Mouse (Mus musculus) layer of hippocampus, adult 9-10 months (tissue): Measurements from ENCODE around the gene Bco2.

Experiments used
- DNase-seq: peaks from one replicate; pipeline ENCODE4 v3.0.0; 2022; ENCODE audit warnings: low spot score

The Bco2 gene

DNA sequence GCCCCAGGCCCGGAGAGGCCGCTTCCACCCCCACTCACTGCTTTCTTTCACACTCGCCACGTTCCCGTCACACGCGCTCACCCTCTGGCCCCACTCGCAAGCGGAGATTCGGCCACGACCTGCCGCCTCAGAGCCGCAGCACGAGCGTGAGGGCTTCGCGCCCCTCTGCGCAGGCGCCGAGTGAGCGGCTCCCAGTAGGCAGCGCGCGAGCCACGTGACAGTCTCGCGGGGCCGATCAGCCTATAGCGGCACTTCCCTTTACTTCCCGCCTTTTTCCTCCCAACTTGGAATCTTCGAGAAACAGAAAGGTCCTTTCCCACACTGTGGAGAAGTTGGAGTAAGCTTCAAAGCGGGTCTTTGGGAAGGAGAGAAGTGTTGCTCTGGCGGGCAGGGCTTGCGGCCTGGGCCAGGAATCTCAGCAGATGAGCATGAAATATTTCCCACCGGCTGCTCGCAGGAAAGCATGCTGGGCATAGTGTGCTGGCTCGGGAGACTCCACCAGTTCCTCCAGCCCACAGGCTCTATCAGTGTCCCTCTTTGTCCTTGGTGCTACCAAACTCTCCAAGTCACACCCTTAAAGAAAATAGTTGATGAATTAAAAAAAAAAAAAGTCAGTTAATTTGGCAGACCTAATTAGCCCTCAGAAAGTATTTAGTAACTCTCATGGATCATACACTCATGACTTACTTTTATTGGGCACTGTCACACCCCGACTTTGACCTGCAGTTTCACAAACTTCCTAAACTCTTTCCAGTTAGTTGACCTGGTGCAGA is 6.3 kb upstream of the Bco2 start, which contains the start of gene Tex12:
Gene Tex12 (minus strand): TSS at position 181 of the 773 bp plus-strand sequence.
- DNase-seq: no peak

DNA sequence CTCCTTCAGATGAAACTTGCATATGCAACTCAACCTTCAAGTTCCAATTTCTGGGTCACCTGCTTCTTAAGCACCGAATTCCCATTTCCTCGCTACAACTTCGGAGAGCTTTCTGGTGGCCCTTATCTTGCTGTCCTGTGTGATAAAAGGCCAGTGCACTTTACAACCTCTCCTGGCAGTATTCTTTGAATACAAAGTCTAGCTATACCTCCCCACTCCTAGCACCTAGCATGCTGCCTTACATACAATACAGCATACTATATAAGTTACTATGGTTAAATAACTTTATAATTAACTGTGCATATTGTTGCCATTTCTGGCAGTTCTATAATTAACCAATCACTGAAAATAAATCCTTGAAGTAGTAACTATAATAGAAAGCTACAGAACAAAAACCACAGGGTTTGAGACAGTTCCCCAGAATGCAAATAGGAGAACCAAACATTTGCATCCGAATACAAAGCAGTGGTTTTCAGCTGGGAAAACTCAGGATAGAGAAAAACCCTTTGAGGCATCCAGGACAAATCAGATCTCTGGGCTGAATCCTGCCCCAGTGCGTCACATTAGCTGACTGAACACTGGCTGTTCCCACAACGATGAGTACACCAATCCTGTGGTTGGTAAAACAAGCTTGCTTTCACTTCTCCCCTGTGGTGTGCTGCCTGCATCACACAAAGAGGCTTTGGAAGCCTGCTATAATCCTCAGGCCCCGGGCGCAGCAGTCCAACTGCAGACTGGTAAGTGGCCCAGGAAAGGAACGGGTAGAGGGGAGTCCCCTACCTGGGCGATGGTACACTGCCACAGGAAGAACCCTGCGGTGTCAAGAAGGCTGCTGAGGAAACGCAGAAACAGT is 514 bp downstream of the Bco2 start, which contains the start of gene Il18:
Gene Il18 (plus strand): TSS at position 587 of the 853 bp plus-strand sequence.
- peak; percentile 74 for DNase-seq

DNA sequence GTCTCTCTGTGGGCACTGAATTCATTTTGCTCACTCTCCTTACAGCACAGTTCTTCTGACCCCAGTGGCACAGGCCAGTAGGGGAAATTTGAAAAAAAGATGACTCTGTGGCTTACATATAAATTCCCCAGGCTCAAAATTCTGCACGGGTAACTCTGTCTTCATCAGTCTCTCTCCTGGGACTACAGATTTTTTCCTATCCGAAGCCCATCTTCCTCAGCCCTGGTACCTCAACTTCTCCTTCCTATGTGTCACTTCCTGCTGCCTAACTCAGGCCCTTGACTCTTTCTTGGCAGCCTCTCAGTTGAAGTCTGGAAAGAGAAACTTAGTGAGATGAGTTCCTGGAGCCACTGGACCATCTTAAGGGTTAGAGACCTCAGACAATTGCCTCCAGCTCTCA is 1.4 kb downstream of the Bco2 start:
- DNase-seq: no peak

DNA sequence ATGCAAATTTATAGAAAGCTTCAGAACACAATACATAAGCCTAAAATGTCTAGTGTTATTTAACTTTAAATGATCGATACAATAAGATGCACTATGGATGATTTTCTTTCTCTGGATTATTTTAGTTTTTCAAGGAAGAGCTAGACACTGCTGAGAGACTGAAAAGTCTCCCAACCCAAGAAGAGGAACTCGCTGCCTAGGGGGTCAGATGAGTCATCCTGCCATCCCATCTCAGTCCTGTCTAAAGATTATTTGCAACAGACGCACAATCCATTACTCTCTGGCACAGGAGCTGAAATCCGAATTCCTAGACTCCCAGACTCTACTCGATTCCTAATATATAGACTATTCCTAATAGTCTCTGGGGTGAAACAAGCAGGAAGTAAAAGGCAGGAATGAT is 2.8 kb downstream of the Bco2 start:
- no peak for DNase-seq

DNA sequence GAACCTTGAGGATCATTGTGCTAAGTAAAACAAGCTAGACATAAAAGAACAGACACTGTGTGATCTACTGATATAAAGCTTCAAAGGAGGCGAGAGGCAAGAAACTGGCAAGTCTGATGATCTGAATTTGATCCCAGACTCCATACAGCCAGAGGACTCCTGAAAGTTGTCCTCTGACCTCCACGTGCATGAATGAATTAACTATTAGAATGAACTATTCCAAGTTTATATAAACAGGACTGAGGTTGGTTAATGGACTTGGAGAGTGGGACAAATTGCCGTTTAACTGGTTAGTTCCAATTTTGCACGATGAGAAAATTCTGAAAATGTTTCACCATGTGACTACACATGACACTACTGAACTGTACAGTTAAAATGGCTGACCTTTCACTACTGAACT is 6.0 kb downstream of the Bco2 start:
- no peak for DNase-seq

DNA sequence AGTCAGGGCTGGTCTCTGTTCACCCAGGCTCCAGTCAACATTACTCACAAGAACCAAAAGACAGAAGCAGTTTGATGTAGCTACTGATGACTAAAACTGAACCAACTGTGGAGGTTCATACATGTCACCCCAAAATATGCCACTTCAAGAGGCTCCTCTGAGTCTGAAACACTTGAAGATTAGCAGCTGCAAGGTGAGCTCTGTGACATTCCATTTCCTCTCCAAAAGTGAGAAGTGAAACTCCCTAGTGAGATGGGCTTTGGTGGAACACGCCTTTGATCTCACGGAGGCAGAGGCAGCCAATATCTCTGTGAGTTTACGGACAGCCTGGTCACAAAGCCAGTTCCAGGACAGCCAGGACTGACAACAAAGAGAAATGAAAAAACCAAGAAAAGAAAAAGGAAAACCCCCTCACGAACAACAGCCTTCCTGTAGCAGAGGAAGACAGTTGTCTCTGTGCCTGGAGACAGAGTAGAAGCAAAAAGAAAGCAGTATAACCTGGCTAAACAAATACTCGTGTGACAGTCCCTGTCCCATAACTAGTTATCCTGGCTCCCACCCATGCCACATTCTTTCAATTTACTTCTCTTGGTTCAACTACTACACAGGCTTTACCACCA is 7.0 kb downstream of the Bco2 start:
- no peak for DNase-seq

DNA sequence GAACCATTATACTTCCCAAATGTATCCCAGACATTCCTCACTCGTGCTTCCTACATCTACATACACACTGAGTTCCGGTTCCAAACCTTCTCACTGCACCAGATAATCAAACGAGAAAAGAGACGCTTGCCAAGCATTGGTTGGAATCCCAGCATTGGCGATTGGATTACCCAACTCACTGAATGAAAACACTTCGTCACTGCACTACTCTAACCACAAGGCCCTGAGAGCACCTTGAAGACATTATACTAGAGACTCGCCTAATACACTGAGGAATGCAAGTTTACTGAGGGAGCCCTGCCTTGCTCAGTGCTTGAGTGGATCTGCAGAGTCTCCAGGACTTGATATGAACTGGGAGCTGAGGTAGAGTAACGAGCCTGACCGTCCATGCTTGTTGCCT is 12.6 kb downstream of the Bco2 start:
- no peak for DNase-seq

DNA sequence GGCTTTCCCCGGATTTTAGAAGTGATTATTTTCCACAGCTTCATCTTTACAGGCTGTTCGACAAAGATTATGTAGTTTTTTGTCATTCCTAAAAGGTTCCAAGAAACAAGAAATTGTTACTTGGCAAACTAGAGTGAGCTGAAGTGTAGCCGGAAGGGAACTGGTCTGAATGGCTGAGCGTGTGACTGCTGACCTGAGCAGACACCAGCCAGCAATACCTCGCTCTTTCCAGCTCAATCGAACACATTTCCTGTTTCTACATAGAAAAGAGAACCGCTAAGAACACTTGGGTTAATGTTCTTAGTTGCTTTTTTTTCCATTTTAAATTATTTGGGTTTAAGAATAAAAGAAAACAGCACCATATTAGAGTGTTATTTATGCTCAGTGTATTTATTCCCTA is 14.8 kb downstream of the Bco2 start:
- no peak for DNase-seq

DNA sequence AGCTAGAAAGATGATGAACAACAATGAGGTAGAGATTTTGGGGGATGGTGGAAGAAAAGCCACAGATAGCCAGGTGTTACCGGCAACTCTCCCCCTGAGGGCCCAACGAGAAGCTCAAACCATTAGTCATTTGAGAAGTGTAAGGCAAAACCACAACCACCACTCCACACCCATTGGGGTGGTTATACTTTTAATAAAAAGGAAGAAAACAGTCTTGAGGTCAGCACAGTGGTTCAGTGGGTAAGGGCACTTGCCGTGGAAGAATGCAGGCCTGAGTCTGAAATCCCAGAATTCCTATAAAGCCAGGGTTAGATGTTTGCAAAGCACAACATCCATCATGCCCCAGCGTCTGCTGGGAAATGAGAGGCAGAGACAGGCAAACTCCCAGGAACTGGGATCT is 17.7 kb downstream of the Bco2 start:
- DNase-seq: no peak

DNA sequence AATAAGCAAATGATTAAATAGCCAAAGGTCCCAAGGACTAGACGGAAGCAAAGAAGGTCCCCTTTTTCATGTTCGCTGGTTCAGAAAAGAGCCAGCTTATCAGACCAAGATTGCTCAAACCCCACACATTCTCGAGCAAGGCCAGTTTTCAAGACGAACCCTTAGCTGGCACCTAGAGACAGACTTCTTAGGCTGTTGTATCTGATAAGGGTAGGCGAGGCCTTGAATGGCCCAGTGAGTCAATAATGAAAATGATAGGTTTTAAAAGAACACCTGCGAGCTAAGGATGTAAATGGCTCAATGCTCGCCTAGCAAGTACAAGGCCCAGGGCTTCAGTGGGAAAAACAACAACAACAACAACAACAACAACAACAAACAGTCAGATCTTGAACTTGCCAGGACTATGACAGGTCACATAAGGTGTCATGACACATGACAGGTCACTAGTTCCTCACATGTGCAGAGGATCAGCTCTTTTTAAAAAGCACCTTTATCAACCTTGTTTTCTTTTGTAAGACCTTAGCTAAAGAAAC is 18.3 kb downstream of the Bco2 start:
- no peak for DNase-seq

DNA sequence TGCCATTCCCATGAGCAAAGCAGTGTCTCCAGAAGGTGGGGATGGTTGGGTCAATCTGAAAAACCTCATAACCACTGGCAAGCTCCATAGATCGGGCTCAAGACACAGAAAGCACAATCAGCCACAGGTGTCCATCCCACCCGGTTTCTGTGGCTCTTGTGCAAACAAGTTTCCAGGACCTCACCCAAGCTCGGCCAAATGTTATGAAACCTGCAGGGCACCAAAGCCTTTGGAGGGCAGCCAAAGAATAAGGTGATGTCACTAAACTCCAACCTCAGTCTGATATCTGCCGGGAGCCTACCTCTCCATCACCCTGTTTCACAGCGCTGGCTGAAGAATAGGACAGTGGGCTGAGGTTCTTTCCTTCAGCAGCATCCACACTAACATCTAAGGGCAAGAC is 19.1 kb downstream of the Bco2 start:
- DNase-seq: no peak

DNA sequence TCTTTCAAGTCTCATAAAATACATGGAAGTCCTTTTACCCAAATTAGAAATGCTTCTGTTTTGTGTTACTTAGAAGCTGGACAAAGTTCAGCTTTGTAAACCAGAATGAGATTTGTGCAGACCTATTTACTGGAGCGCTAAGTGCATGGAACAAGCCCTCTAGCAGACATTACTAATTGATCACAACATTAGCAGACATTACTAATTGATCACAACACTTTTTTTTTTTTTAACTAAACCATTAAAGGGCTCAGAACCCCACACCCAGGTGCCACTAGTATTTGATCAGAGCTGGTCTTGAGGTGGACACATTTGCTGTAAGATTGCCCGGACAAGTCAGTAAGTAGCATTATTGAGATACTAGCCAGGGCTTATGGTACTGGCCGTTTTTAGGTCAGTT is 21.2 kb downstream of the Bco2 start:
- no peak for DNase-seq

DNA sequence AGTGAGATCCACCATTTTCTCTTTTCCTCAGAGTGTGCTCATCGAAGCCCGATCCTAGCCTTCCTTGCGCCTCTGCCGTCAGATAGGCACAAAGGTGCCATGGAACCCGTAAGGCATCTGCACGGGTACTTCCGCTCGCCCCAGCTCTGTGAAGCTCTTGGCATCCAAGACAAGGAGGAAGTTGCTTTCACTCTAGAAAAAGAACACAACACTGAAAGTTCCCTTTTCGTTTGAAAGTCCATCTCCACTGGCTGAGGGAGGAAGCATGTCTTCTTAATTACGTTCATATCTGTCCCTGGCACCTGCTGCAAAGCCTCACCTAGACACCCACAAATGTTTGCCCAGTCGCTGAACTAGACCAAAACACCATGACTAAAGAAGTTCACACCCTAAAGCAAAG is 21.7 kb downstream of the Bco2 start:
- no peak for DNase-seq

DNA sequence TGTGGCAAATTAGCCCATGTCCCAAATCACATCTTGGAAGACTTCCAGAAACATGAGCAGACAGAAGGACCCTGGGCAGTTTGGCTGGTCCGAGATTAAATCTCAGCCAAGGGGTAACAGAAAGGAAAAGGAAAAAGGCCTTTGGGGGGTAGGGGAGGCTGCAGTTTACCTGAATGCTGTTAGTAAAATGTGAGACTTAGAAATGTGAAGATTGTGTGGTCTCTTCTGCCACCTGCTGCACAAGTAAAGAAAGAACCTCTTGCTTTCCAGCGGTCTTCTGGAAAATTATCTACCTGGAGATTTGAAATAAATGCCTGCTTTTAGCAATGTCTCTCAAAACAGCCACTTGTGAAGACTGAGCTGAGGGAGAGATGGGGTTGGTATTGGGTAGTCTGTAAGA is 24.1 kb downstream of the Bco2 start:
- no peak for DNase-seq

DNA sequence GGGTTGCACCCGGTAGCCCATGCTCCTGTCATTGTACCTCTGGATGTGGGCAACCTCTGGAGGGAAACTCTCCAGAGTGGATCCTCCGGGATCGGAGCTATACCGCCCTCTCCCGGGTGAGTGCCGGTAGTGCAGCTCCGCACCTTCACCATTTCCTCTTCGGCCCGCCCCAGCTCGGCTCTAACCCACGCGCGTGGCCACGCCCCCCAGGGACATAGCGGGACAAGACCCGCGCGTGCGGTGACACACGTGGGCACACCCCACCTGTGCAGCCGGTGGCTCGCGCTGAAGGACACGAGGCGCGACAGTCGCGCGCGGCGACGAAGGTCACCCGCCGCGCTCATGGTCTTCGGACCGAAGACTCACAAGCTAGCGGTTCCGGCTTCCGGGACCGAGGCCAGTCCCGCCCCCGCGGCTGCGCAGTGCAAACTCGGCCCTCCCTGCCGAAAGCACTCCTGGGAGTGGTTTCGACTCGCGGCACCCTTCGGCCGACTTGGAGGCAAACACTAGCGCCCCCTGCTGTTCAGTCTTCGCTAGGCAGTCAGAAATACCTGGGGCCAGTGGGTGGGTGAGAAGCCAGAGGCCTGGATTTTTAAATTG is 26.6 kb downstream of the Bco2 start, which contains the start of gene Pts:
Gene Pts (minus strand): TSS at position 432 of the 600 bp plus-strand sequence.
- DNase-seq: peak; percentile 88

DNA sequence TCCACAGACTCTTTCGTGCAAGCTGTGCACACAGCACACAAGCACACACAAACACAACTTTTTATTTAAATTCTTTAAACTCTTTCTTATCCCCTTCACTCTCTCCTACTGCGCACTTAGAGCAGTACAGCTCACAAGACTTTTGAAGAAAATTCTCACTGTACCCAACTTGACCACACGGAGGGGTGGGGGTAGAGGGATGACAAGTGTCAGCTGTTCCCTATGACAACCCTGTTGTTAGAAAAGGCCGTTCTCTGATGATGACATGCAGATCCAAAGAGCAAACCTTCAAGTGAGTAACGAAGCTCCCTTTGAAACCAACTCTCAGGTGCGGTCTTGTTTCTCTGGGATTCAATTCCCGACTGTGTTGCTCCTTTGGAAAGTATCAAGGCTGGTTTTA is 27.1 kb downstream of the Bco2 start:
- DNase-seq: no peak

DNA sequence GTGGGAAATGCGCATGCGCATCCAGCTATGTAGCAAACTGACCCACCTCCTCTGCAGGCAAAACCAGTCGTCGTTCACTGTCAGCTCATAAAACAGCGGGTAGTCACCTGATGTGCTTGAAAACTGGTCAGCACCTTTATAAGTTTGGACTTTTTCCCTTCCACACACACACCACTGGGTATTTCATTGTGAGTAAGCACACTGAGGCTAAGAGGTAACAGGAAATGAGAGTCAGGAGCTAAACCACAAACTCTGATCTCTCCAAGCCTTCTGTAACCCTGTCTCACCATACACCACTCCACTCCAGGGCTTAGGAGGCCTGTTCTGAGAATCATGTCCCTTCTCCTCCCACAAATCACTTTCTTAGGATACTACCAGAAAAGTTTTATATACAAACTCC is 29.4 kb downstream of the Bco2 start:
- DNase-seq: no peak

DNA sequence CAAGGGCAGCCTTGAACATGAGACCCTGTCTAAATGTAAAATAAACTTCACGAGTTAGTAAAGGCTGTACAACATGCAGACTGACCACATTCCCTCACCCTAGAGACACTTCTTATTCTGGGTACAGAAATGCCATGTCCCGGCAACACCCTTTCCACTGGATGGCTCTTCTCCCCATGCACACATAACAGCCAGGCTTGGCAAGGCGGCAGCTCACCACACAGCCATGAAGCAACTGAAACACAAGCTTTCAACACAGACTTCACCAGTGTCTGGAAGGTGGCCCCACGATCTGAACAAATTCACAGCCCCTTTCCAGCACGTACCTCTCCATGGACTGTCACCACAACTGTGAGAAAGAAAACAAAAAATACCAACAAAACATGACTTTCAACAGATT is 30.0 kb downstream of the Bco2 start:
- no peak for DNase-seq

DNA sequence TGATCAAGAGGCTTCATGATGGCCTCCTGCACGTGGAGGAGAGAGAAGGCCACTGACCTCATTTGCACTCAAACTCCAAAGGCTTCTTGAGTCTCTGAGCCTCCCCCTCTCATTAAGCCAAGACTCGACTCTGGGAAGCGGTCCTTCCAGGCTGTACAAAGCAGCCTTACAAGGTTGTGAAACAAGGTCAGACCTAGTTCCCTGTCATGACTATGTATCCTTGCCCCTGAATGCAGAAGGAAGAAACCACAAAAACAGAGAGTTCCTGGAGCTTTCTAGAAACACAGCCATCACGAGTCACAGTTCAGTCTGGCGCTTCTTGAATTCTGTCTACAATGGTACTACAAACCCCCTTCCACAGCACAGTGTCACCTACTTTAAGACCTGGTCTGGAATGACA is 32.4 kb downstream of the Bco2 start:
- DNase-seq: no peak

DNA sequence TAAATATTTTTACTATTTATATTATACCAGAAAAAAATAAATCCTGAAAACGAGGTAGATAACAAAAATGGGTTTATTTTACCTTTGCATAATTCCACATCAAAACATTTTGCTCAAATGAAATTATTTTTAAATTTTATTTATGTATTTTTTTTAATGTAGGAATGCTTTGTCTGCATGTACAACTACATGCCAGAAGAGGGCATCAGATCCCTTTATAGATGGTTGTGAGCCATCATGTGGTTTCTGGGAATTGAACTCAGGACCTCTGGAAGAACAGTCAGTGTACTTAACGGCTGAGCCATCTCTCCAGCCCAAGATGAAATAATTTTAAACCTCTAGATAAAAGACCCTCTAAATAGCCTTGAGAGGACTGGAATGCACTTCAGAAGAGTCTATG is 33.4 kb downstream of the Bco2 start:
- DNase-seq: no peak

DNA sequence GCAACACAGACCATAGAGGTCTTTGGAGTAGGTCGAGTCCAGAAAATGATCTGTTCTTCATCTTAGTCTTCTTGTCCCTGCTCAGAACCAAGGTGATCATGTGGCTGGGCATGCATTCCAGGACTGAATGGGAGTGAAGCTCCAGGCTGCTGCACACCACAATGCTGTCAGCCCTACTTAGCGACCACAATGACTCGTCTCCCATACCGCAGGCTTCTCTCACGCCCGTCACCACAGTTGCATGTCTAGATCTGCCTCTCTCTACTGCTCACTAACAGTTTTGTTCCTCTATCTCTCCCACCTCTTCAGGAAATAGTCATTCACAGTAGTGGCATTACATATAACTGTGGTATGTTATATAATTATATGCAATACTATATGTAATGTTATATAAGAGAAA is 34.2 kb downstream of the Bco2 start:
- DNase-seq: no peak

DNA sequence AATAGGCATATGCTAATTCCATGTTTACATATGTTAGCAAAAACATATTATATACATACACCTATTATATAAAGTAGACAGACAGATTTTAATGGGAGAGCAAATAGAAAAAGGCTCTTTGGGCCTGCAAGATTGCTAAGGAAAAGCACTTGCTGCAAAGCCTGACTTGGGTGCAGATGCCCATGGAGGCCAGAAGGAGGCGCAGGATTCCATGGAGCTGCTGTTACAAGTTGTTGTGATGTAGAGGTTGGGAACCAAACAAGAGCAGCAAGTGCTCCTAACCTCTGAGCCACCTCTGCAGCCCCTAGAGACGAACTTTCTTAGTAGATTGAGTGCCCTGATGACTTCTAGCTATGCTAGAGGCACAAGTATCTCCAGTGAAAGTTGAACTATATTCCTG is 36.2 kb downstream of the Bco2 start:
- no peak for DNase-seq
